Comparison of ENCODE assay signal across 9 mouse cellular contexts in genomic region chr12:57538588-57539550, GRCm38 (mm10). TPM values are rescaled to one million over a fixed set of nuclear protein-coding genes. Genes with fewer than 3 reads are reported as not detected.
DNase-seq lines count a peak whose midpoint lies in the region; ATAC-seq and TF ChIP-seq lines count a peak whose summit lies in the region.
"Had no signal": no experiment of that assay in that cellular context is flagged by ENCODE, and none has a peak within 500 bp of the region (broad histone marks: within the 10 kb centered on the region; RNA-seq: fewer than 3 reads in every experiment).

No protein-coding gene starts in this region.

- H3K4me2 ChIP-seq in hindbrain, embryonic 11.5 days (replicated peaks; ENCODE audit: low read depth, low read length) = peak overlapping the region; percentile 42
- H3K4me2 ChIP-seq in liver, embryonic 12.5 days = peak overlapping the region; percentile 45

- peaks cover 78% of the 10 kb centered on the region for H3K27me3 ChIP-seq in hindbrain, embryonic 11.5 days (ENCODE audit: control insufficient read depth, insufficient read depth, low read length)
- H3K27me3 ChIP-seq in liver, embryonic 12.5 days (replicated peaks) = peaks cover 91% of the 10 kb centered on the region
- H3K27me3 ChIP-seq in small intestine, adult 2 months (ENCODE audit: control insufficient read depth, insufficient read depth, low read length) = peaks cover 19% of the 10 kb centered on the region

- ATAC-seq in hindbrain, embryonic 11.5 days (ENCODE audit: low FRiP score) = peak; percentile 65
- ATAC-seq in liver, embryonic 12.5 days = no peak

- no peak overlapping the region for H3K9ac ChIP-seq in hindbrain, embryonic 11.5 days (ENCODE audit: low read depth, low read length)
- H3K9ac ChIP-seq in liver, embryonic 12.5 days = peak overlapping the region; percentile 27; the same call in 1 of the 2 replicates

- peak overlapping the region; percentile 16 for H3K4me3 ChIP-seq in hindbrain, embryonic 11.5 days (ENCODE audit: low read depth, low read length)
- peak overlapping the region; percentile 34 for H3K4me3 ChIP-seq in liver, embryonic 12.5 days
- peak overlapping the region; percentile 74 for H3K4me3 ChIP-seq in small intestine, adult 2 months (ENCODE audit: low read depth, low read length)

- H3K36me3 ChIP-seq in hindbrain, embryonic 11.5 days (ENCODE audit: control insufficient read depth, insufficient read depth, low read length) = no peaks in the 10 kb centered on the region
- no peaks in the 10 kb centered on the region for H3K36me3 ChIP-seq in liver, embryonic 12.5 days
- no peaks in the 10 kb centered on the region for H3K36me3 ChIP-seq in small intestine, adult 2 months (ENCODE audit: control insufficient read depth, insufficient read depth, low read length)

- DNase-seq in gastrocnemius, postnatal 10 days = peak; percentile 22
- DNase-seq in gastrocnemius, adult 8-10 months (ENCODE audit: low spot score in 2 of 2) = no peak
- peak; percentile 78 for DNase-seq in embryo, embryonic 9.5 days (ENCODE audit: extremely low spot score)
- DNase-seq in hindbrain, embryonic 11.5 days (ENCODE audit: low spot score) = peak; percentile 80
- no peak for DNase-seq in right cerebral cortex, adult 2 months (ENCODE audit: low spot score in 2 of 2)
- DNase-seq in thymus, postnatal 25 days = no peak

- no peak for TF ChIP-seq POLR2A in small intestine, adult 2 months (IDR thresholded peaks at IDR 0.05; ENCODE audit: low read depth, low read length)

- H3K9me3 ChIP-seq in hindbrain, embryonic 11.5 days (ENCODE audit: control insufficient read depth, low read length) = no peaks in the 10 kb centered on the region
- no peaks in the 10 kb centered on the region for H3K9me3 ChIP-seq in liver, embryonic 12.5 days (replicated peaks)

- WGBS in hindbrain, embryonic 11.5 days = under 1% methylated on average over 63 of the region's 63 CpGs
- 2% methylated on average over 63 of the region's 63 CpGs for WGBS in liver, embryonic 12.5 days (ENCODE audit: insufficient replicate concordance)
- 1% methylated on average over 63 of the region's 63 CpGs for WGBS in small intestine, adult 2 months

- peak overlapping the region; percentile 40; the same call in 1 of the 2 replicates for H3K27ac ChIP-seq in hindbrain, embryonic 11.5 days (ENCODE audit: low read depth, low read length)
- H3K27ac ChIP-seq in liver, embryonic 12.5 days = peak overlapping the region; percentile 52
- H3K27ac ChIP-seq in small intestine, adult 2 months (ENCODE audit: insufficient read depth, low read depth, low read length) = peak overlapping the region; percentile 97

- TF ChIP-seq CTCF in small intestine, adult 2 months (IDR thresholded peaks at IDR 0.05; ENCODE audit: extremely low read depth, insufficient read length, insufficient replicate concordance, low read depth, low read length) = no peak; the same call in 1 of the 2 replicates

- H3K4me1 ChIP-seq in hindbrain, embryonic 11.5 days (replicated peaks; ENCODE audit: control insufficient read depth, insufficient read depth, low read length) = peaks cover 6% of the 10 kb centered on the region
- peaks cover 7% of the 10 kb centered on the region for H3K4me1 ChIP-seq in liver, embryonic 12.5 days
- peaks cover 4% of the 10 kb centered on the region for H3K4me1 ChIP-seq in small intestine, adult 2 months (ENCODE audit: control insufficient read depth, insufficient read depth, insufficient read length, low read length)

RNA-seq across cellular contexts. Expression of gene Foxa1, which starts 7.8 kb away (rescaled TPM):
- not detected for total RNA-seq in gastrocnemius, postnatal 10 days (2021)
- not detected for total RNA-seq in gastrocnemius, adult 8-10 months (2022)
- 1.2 and 2.1 TPM in 2 replicates for polyA plus RNA-seq in hindbrain, embryonic 11.5 days (2014; fragmentation: Nextera tagmentation; extraction: Ambion mirVana)
- 2.4 and 2.6 TPM in 2 replicates for polyA plus RNA-seq in liver, embryonic 12.5 days (2016; fragmentation: Nextera tagmentation; extraction: Ambion mirVana)
- 17.0 and 17.7 TPM in 2 replicates for polyA plus RNA-seq in small intestine, adult 2 months (2012; rRNA removed)
- polyA plus RNA-seq: C2C12 had no signal

RNA-seq across cellular contexts. Expression of gene Ttc6, which starts 25.0 kb away (rescaled TPM):
- total RNA-seq in gastrocnemius, postnatal 10 days (2021) = not detected
- not detected for total RNA-seq in gastrocnemius, adult 8-10 months (2022)
- polyA plus RNA-seq in hindbrain, embryonic 11.5 days (2014; fragmentation: Nextera tagmentation; extraction: Ambion mirVana) = 0.33 and 1.2 TPM in 2 replicates
- 0.08 and 0.11 TPM in 2 replicates for polyA plus RNA-seq in liver, embryonic 12.5 days (2016; fragmentation: Nextera tagmentation; extraction: Ambion mirVana)
- 0.72 and 1.3 TPM in 2 replicates for polyA plus RNA-seq in small intestine, adult 2 months (2012; rRNA removed)
- polyA plus RNA-seq: C2C12 had no signal

Comparison
In these comparisons a context has a peak if more than half of its experiments do, and no peak if none do; other contexts are left out.
1. DNase-seq: peak in gastrocnemius, postnatal 10 days (single experiment), embryo, embryonic 9.5 days (single experiment) and hindbrain, embryonic 11.5 days (single experiment); none in gastrocnemius, adult 8-10 months (0 of 2), right cerebral cortex, adult 2 months (0 of 2) and thymus, postnatal 25 days (single experiment).
2. H3K27ac ChIP-seq: peak in every context shown above with its lines; median percentile 97 in small intestine, adult 2 months; 52 in liver, embryonic 12.5 days; 40 in hindbrain, embryonic 11.5 days.
3. H3K4me3 ChIP-seq: peak in every context shown above with its lines; median percentile 74 in small intestine, adult 2 months; 34 in liver, embryonic 12.5 days; 16 in hindbrain, embryonic 11.5 days.